Mouse (Mus musculus) cerebellum, adult 2 months (tissue): ENCODE results near the gene Slc6a12.

Experiments
- CTCF ChIP-seq: fragments of 200-500 bp; IDR thresholded peaks from 2 replicates; pipeline ENCODE4 v1.5.1; 2011; ENCODE audit warnings: low read depth, mild to moderate bottlenecking, control low read depth, low read length, moderate library complexity, borderline replicate concordance; ENCODE audit not compliant: insufficient read depth
- POLR2A ChIP-seq: fragments of 200-500 bp; IDR thresholded peaks from 2 replicates; pipeline ENCODE4 v1.6.1; 2011; ENCODE audit warnings: low read length, control low read depth, borderline replicate concordance; ENCODE audit not compliant: insufficient read depth

DNA sequence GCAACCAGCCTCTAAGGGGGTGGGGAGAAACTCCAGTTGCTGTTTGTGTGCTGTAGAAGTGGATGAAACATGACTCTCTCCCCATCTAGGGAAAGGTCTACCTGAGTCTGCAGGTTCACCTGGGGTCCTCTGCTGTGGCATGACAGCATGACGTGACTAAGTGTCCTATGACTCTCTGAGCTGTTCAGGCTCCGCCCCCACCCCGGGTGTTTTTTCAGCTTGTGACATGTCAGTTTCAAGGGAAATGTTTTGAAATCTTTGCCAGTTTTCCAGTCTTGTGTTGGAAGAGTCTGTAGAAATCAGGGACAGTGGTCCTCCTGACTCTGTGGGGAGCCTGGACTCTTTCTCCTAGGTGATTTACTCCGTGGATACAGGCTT is 4.4 kb upstream of the Slc6a12 start:
- TF ChIP-seq CTCF: no peak
- TF ChIP-seq POLR2A: no peak
